Mouse (Mus musculus) liver, embryonic 14.5 days (tissue): Measurements from ENCODE around the gene Rpgrip1l. TPM values are rescaled to one million over a fixed set of nuclear protein-coding genes. Genes with fewer than 3 reads are reported as not detected.

Experiments
- ATAC-seq: fragments of 200-750 bp; cut with Nextera tagmentation; 2 replicates; pipeline ENCODE4 v1.8.0; 2017; ENCODE audit warnings: moderate number of reproducible peaks, mild to moderate bottlenecking, moderate library complexity; ENCODE audit not compliant: insufficient read depth
- DNase-seq, 3 experiments: peaks; one replicate each; pipeline ENCODE4 v3.0.0-alpha.2; 2012 to 2013; ENCODE audit warnings: low read depth in 3 of 3, low spot score in 3 of 3
- H3K27ac ChIP-seq: fragments of 300-500 bp; sonication (generic); 2 replicates; pipeline ENCODE4 v1.5.1; 2014; ENCODE audit warnings: moderate library complexity, mild to moderate bottlenecking, control low read depth, inconsistent platforms
- H3K27me3 ChIP-seq: fragments of 300-500 bp; sonication (generic); 2 replicates; pipeline ENCODE4 v1.6.1; 2014; ENCODE audit warnings: mild to moderate bottlenecking, low read length, moderate library complexity; ENCODE audit not compliant: control insufficient read depth, insufficient read depth
- H3K36me3 ChIP-seq: fragments of 300-500 bp; sonication (generic); replicated peaks from 2 replicates; pipeline ENCODE4 v1.6.1; 2014; ENCODE audit warnings: low read depth; ENCODE audit not compliant: control insufficient read depth, insufficient read depth
- H3K4me1 ChIP-seq, 2 experiments: fragments of 200-500 bp in 1 of 2; fragments of 300-500 bp in 1 of 2; sonication (generic) in 1 of 2; replicated peaks; 2 replicates each; pipeline ENCODE4 v1.6.1; 2012 to 2014; ENCODE audit warnings: antibody characterized with exemption in 1 of 2, inconsistent platforms in 1 of 2, low read length in 1 of 2; ENCODE audit not compliant: control insufficient read depth in 2 of 2, insufficient read depth in 2 of 2
- H3K4me2 ChIP-seq: fragments of 300-500 bp; sonication (generic); 2 replicates; pipeline ENCODE4 v1.6.1; 2014; ENCODE audit warnings: low read depth, mild to moderate bottlenecking, control low read depth, moderate library complexity
- H3K4me3 ChIP-seq, 2 experiments: fragments of 200-500 bp in 1 of 2; fragments of 300-500 bp in 1 of 2; sonication (generic) in 1 of 2; 2 replicates each; pipeline ENCODE4 v1.5.1; 2012 to 2014; ENCODE audit warnings: low read depth in 2 of 2, low read length in 2 of 2, mild to moderate bottlenecking in 2 of 2, control low read depth in 1 of 2, inconsistent platforms in 1 of 2, moderate library complexity in 1 of 2; ENCODE audit not compliant: insufficient read depth in 1 of 2
- H3K9ac ChIP-seq: fragments of 300-500 bp; sonication (generic); replicated peaks from 2 replicates; pipeline ENCODE4 v1.6.1; 2014; ENCODE audit warnings: mild to moderate bottlenecking, control low read depth, moderate library complexity
- H3K9me3 ChIP-seq: fragments of 300-500 bp; sonication (generic); 2 replicates; pipeline ENCODE4 v1.6.1; 2016; ENCODE audit warnings: low read length, mixed read lengths; ENCODE audit not compliant: control insufficient read depth
- CTCF ChIP-seq: IDR thresholded peaks from 2 replicates; pipeline ENCODE4 v1.5.1; 2016; ENCODE audit warnings: antibody characterized with exemption, low read depth, control low read depth
- EP300 ChIP-seq: IDR thresholded peaks from 2 replicates; pipeline ENCODE4 v1.6.1; 2016; ENCODE audit warnings: antibody characterized with exemption, low read depth
- WGBS: fragments of 180-500 bp; shearing (Covaris S2); extraction: QIAGEN DNeasy Blood & Tissue Kit; methylation state at CpG from one replicate; pipeline ENCODE4 v1.1.7; 2014; ENCODE audit not compliant: insufficient replicate concordance; 5-methylcytosine and 5-hydroxymethylcytosine counted together
- polyA plus RNA-seq, 2 experiments: library from polyadenylated mRNA; depleted of rRNA in 1 of 2; stranded (reverse) in 1 of 2; unstranded in 1 of 2; fragments of >200 nt; fragmentation: Nextera tagmentation in 1 of 2; extraction: Ambion mirVana in 1 of 2; gene quantifications; 2 replicates each; pipeline versions ENCODE4 v1.2.1 to v1.2.3; 2012 to 2014

The Rpgrip1l gene
- polyA plus RNA-seq, 2 experiments: 1.1 to 3.3 TPM

DNA sequence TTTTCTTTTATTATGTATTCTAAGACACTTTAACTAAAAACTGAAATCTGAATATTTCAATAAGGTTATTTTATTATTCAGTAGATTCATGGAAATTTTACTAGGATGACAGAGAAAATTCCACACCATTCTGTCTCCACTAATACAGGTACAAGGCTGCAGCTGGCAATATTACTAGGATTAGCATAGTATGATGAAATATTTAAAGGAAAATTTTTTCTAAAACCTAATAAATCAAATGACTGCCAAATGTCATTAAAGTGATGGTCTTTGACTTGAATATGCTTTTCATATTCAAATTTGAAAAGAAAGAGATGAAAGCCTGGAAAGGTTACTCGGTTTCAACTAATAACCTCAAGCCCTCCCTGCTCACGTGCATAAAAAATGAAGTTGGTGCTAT, 79.0 kb downstream of the Rpgrip1l start:
- TF ChIP-seq CTCF: no peak
- TF ChIP-seq EP300: no peak
- WGBS: 64% methylated on average over 2 of the region's 2 CpGs

GRCm38 (mm10) chr8:91227421-91227841, 85.6 kb downstream of the Rpgrip1l start:
- Histone ChIP-seq H3K9me3 (no peaks in the 10 kb centered on the region), H3K36me3 (no peaks in the 10 kb centered on the region), H3K4me3 (no peak overlapping the region), H3K27me3 (no peaks in the 10 kb centered on the region), H3K4me2 (no peak overlapping the region), H3K9ac (no peak overlapping the region), H3K4me1 (peaks cover 0 to 7% of the 10 kb centered on the region in 2 experiments; a peak in 2 of 4 replicates), H3K27ac (no peak overlapping the region)
- WGBS: 78% methylated on average over 7 of the region's 7 CpGs
- ATAC-seq: no peak
- TF ChIP-seq CTCF: no peak
- no peak for TF ChIP-seq EP300
- peak in 1 of 3 experiments; percentile 3 for DNase-seq

More for the DNA sequence above, 79.0 kb downstream of the Rpgrip1l start:
- Histone ChIP-seq H3K4me3 (no peak overlapping the region), H3K27me3 (no peaks in the 10 kb centered on the region), H3K9me3 (no peaks in the 10 kb centered on the region), H3K36me3 (no peaks in the 10 kb centered on the region), H3K4me2 (no peak overlapping the region), H3K27ac (no peak overlapping the region), H3K9ac (no peak overlapping the region), H3K4me1 (no peaks in the 10 kb centered on the region)
- no peak for ATAC-seq
- DNase-seq: no peak

GRCm38 (mm10) chr8:91224227-91224626, 88.8 kb downstream of the Rpgrip1l start:
- Histone ChIP-seq H3K4me1 (peaks cover 0 to 7% of the 10 kb centered on the region in 2 experiments; a peak in 2 of 4 replicates), H3K36me3 (no peaks in the 10 kb centered on the region), H3K9ac (no peak overlapping the region), H3K4me2 (no peak overlapping the region), H3K27ac (no peak overlapping the region), H3K27me3 (no peaks in the 10 kb centered on the region), H3K9me3 (no peaks in the 10 kb centered on the region), H3K4me3 (no peak overlapping the region)
- ATAC-seq: no peak
- TF ChIP-seq CTCF (no peak), EP300 (no peak)
- no peak for DNase-seq
- 41% methylated on average over 7 of the region's 7 CpGs for WGBS

GRCm38 (mm10) chr8:91221841-91222240, 91.2 kb downstream of the Rpgrip1l start:
- WGBS: 65% methylated on average over 2 of the region's 2 CpGs
- H3K4me1 ChIP-seq: no peaks in the 10 kb centered on the region
- H3K27ac ChIP-seq: no peak overlapping the region
- H3K4me3 ChIP-seq: no peak overlapping the region
- H3K4me2 ChIP-seq: no peak overlapping the region
- ATAC-seq (no peak), DNase-seq (no peak)
- H3K27me3 ChIP-seq: no peaks in the 10 kb centered on the region
- no peaks in the 10 kb centered on the region for H3K9me3 ChIP-seq
- TF ChIP-seq CTCF: no peak
- no peak for TF ChIP-seq EP300
- H3K36me3 ChIP-seq: no peaks in the 10 kb centered on the region
- H3K9ac ChIP-seq: no peak overlapping the region

DNA sequence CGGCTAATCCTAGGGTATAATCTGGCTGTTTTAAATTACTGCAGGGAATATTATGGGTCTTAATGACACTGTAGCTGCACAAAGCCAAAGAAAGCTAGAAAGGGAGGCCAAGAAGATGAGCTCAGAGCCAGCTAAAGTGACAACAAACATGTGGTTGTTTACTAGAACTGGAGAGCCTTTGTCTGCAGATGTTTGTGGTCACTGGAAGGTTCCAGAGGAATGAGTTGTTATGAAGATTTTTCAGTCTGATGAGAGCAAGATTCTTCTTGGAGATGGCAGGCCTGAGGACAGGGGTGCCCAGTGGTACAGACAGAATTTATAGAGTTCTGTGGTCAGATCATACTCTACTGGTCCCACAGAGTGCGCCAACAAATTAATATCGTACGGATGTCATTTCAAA, 94.8 kb downstream of the Rpgrip1l start:
- Histone ChIP-seq H3K4me3 (no peak overlapping the region), H3K4me2 (no peak overlapping the region), H3K9me3 (no peaks in the 10 kb centered on the region), H3K27ac (no peak overlapping the region), H3K27me3 (no peaks in the 10 kb centered on the region), H3K9ac (no peak overlapping the region), H3K36me3 (no peaks in the 10 kb centered on the region), H3K4me1 (no peaks in the 10 kb centered on the region)
- no peak for DNase-seq
- TF ChIP-seq CTCF (no peak), EP300 (no peak)
- WGBS: 75% methylated on average over 4 of the region's 4 CpGs
- ATAC-seq: no peak
